Comparison of ENCODE assay signal across 12 mouse cellular contexts in genomic region chr7:109578880-109579584, GRCm38 (mm10).
A peak's percentile ranks its signal among the peaks of the same experiment; 100 is the strongest.
DNase-seq lines count a peak whose midpoint lies in the region; ATAC-seq and TF ChIP-seq lines count a peak whose summit lies in the region.
"Had no signal": no experiment of that assay in that cellular context is flagged by ENCODE, and none has a peak within 500 bp of the region (broad histone marks: within the 10 kb centered on the region; RNA-seq: fewer than 3 reads in every experiment).

No protein-coding gene starts in this region.

- H3K9me3 ChIP-seq in heart, embryonic 13.5 days = no peaks in the 10 kb centered on the region
- H3K9me3 ChIP-seq in embryonic facial prominence, embryonic 10.5 days = no peaks in the 10 kb centered on the region
- H3K9me3 ChIP-seq in limb, embryonic 14.5 days (ENCODE audit: control insufficient read depth, low read length) = no peaks in the 10 kb centered on the region
- H3K9me3 ChIP-seq: G1E; liver, embryonic 12.5 days had no signal

- DNase-seq in heart, adult 8-10 months (ENCODE audit: low spot score) = no peak
- peak; percentile 73 for DNase-seq in 3T3-L1 (ENCODE audit: low read depth, low spot score)
- no peak for DNase-seq in embryonic facial prominence, embryonic 10.5 days (ENCODE audit: low spot score)
- DNase-seq in limb, embryonic 14.5 days (ENCODE audit: low spot score) = peak; percentile 38
- DNase-seq in cerebellum, adult 11 months = no peak
- DNase-seq in cerebellum, adult 11-12 months = no peak
- DNase-seq: thymus, adult 18-20 months had no signal

- no peak for TF ChIP-seq POLR2A in limb, embryonic 14.5 days (IDR thresholded peaks at IDR 0.05; ENCODE audit: borderline replicate concordance, extremely low read depth, insufficient read depth, insufficient read length)

- H3K4me3 ChIP-seq in heart, embryonic 13.5 days = no peak overlapping the region
- no peak overlapping the region for H3K4me3 ChIP-seq in embryonic facial prominence, embryonic 10.5 days
- H3K4me3 ChIP-seq in limb, embryonic 14.5 days (replicated peaks; ENCODE audit: low read length) = no peak overlapping the region
- H3K4me3 ChIP-seq: erythroblast, embryonic 14.5 days; liver, embryonic 12.5 days had no signal

- peak overlapping the region; percentile 70 for H3K27ac ChIP-seq in heart, embryonic 13.5 days (replicated peaks)
- peak overlapping the region; percentile 35; the same call in 1 of the 2 replicates for H3K27ac ChIP-seq in embryonic facial prominence, embryonic 10.5 days (replicated peaks)
- H3K27ac ChIP-seq in limb, embryonic 14.5 days (replicated peaks; ENCODE audit: low read depth, low read length) = 0 out of 2 replicates have a peak overlapping the region, but pooled peaks have one; percentile 16
- H3K27ac ChIP-seq: liver, embryonic 12.5 days had no signal

- H3K36me3 ChIP-seq in heart, embryonic 13.5 days = 0 out of 2 replicates have a peak, but pooled peaks cover 2% of the 10 kb centered on the region
- H3K36me3 ChIP-seq in embryonic facial prominence, embryonic 10.5 days (replicated peaks) = 0 out of 2 replicates have a peak, but pooled peaks cover 3% of the 10 kb centered on the region
- no peaks in the 10 kb centered on the region for H3K36me3 ChIP-seq in limb, embryonic 14.5 days (ENCODE audit: control insufficient read depth, insufficient read depth, low read length)
- H3K36me3 ChIP-seq: G1E; liver, embryonic 12.5 days had no signal

- no peak for ATAC-seq in heart, embryonic 13.5 days (ENCODE audit: extremely low read depth, insufficient number of reproducible peaks, low FRiP score, low TSS enrichment)
- no peak for ATAC-seq in limb, embryonic 14.5 days (ENCODE audit: low FRiP score, low read depth)
- ATAC-seq in megakaryocyte progenitor cell, adult 5-6 weeks (replicated peaks; ENCODE audit: poor library complexity) = no peak
- ATAC-seq: liver, embryonic 12.5 days had no signal

- H3K4me1 ChIP-seq in heart, embryonic 13.5 days = peaks cover 73% of the 10 kb centered on the region
- peaks cover 53% of the 10 kb centered on the region for H3K4me1 ChIP-seq in embryonic facial prominence, embryonic 10.5 days
- peaks cover 13% of the 10 kb centered on the region for H3K4me1 ChIP-seq in limb, embryonic 14.5 days (ENCODE audit: control insufficient read depth, insufficient read depth, low read length)

- no peak overlapping the region for H3K9ac ChIP-seq in heart, embryonic 13.5 days
- H3K9ac ChIP-seq in limb, embryonic 14.5 days (ENCODE audit: low read depth, low read length, severe bottlenecking) = no peak overlapping the region
- H3K9ac ChIP-seq: liver, embryonic 12.5 days had no signal

- H3K27me3 ChIP-seq in heart, embryonic 13.5 days (replicated peaks) = no peaks in the 10 kb centered on the region
- H3K27me3 ChIP-seq in embryonic facial prominence, embryonic 10.5 days (replicated peaks; ENCODE audit: low read depth, poor library complexity, severe bottlenecking) = no peaks in the 10 kb centered on the region
- H3K27me3 ChIP-seq in limb, embryonic 14.5 days (ENCODE audit: control insufficient read depth, insufficient read depth, low read length) = no peaks in the 10 kb centered on the region
- H3K27me3 ChIP-seq: liver, embryonic 12.5 days had no signal

- WGBS in heart, embryonic 13.5 days = 53% methylated on average over 2 of the region's 2 CpGs
- WGBS in embryonic facial prominence, embryonic 10.5 days = 63% methylated on average over 2 of the region's 2 CpGs
- 58% methylated on average over 2 of the region's 2 CpGs for WGBS in limb, embryonic 14.5 days

- no peak overlapping the region for H3K4me2 ChIP-seq in heart, embryonic 13.5 days
- H3K4me2 ChIP-seq in limb, embryonic 14.5 days (replicated peaks; ENCODE audit: low read depth, low read length, severe bottlenecking) = no peak overlapping the region
- H3K4me2 ChIP-seq: liver, embryonic 12.5 days had no signal

Comparison
In these comparisons a context has a peak if more than half of its experiments do, and no peak if none do; other contexts are left out.
1. H3K27ac ChIP-seq: peak in every context shown above with its lines; median percentile 70 in heart, embryonic 13.5 days; 35 in embryonic facial prominence, embryonic 10.5 days; 16 in limb, embryonic 14.5 days.
2. DNase-seq: peak in 3T3-L1 (single experiment) and limb, embryonic 14.5 days (single experiment); none in heart, adult 8-10 months (single experiment), embryonic facial prominence, embryonic 10.5 days (single experiment), cerebellum, adult 11 months (single experiment) and cerebellum, adult 11-12 months (single experiment).